Mouse (Mus musculus) lung, adult 2 months (tissue): Measurements from ENCODE around the gene Kirrel.

Source experiments
- CTCF ChIP-seq: fragments of 200-500 bp; IDR thresholded peaks from 2 replicates; pipeline ENCODE4 v1.5.1; 2011; ENCODE audit warnings: mild to moderate bottlenecking, low read length, control low read depth; ENCODE audit not compliant: insufficient read depth
- POLR2A ChIP-seq: fragments of 200-500 bp; IDR thresholded peaks from 2 replicates; pipeline ENCODE4 v1.6.1; 2011; ENCODE audit warnings: low read depth, mild to moderate bottlenecking, control low read depth, low read length, borderline replicate concordance; ENCODE audit errors: extremely low read depth

DNA sequence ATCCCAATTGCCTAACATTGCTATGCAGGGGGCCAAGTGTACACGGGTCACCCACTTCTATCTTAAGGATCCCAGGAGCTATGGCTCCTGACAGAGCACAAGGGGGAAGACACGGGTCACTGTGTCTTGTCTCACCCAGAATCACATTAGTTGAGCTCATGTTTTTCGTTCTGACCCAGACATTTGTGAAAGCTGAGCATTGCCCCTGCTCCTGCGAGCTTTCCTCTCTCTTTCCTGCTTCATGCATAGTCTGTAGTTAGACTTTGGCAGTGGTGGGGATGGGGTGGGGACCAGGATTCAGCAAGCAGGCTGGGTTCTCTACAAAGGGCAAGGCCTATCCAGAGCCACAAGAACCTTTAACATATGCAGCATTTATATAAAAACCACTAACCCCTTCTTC is 94.8 kb downstream of the Kirrel start:
- TF ChIP-seq POLR2A: no peak
- no peak for TF ChIP-seq CTCF
